Mouse (Mus musculus) gastrocnemius, postnatal 4 days (tissue): Measurements from ENCODE around the gene Aldh3a2. TPM values are rescaled to one million over a fixed set of nuclear protein-coding genes. Genes with fewer than 3 reads are reported as not detected.
"Not testable (repeated sequence)": the region's sequence is repeated elsewhere in the genome, so short reads cannot be mapped to it uniquely, and the experiment has no call there.

Source experiments
- DNase-seq, 2 experiments: peaks; one replicate each; pipeline ENCODE4 v3.0.0; 2021 to 2022; ENCODE audit warnings: low spot score in 2 of 2, mixed read lengths in 2 of 2
- total RNA-seq, 2 experiments: library from RNA; stranded (reverse); gene quantifications; 2 replicates each; pipeline ENCODE4 v1.2.3; 2021

Gene Aldh3a2
- total RNA-seq, 2 experiments from 2014 or later, result 33.8 to 36.4 TPM

DNA sequence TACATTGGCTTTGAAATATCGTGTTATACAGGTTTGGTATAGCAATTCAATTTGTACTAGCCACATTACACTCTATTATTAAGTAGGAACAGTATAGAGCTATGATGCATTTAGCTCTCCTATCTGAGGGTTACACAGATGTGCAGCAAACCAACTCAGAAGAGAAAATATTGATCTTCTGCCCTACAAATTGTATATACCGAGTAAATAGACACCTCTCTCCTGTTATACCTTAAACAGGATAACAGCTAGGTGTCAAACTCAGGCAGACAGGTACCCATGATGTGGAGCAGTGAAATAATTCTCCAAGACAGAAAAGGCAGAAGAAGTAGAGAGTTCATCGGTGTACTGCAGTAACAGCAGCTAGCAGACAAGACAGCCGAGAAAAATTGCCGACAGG lies 91.5 kb downstream of the Aldh3a2 start:
- no peak for DNase-seq

- peak; percentile 96 to 99 for DNase-seq
Observed at GRCm38 (mm10) chr11:61174821-61175658, 92.2 kb downstream of the Aldh3a2 start, which contains the start of gene Usp22. Gene Usp22 (minus strand): TSS chr11:61175055.

DNA sequence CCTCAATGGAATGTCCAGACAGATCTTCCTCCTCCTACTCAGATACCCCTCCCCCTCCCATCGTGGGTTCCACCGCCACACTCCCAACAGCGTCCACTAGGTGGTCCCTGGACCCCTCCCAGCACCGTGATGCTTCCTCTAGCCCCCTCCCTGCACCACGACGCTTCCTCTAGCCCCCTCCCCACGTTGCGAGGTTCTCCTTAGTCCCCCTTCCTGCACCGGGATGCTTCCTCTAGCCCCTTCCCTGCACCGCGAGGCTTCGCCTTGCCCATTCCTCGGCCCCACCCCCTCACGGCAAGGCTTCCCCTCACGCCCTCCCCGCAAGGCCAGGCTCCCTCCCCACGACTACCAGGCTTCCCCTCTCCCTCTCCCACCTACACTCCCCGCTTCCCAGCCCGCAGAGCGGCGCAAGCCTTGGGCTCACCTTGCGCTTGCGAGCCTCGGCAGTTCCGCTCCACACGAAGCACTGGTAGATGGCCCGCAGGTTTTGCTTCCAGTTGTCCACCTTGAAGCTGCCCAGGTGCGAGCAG lies 92.9 kb downstream of the Aldh3a2 start:
- peak; percentile 48 to 73 for DNase-seq

GRCm38 (mm10) chr11:61173477-61173876 lies 93.8 kb downstream of the Aldh3a2 start:
- DNase-seq, result not testable (repeated sequence)

Other genes with a start within 250 kb of the Aldh3a2 start
- 10 to 100 TPM; 13.7 to 16.4 TPM for gene Kcnj12, start 244.9 kb downstream of the Aldh3a2 start, total RNA-seq
- 1 to 10 TPM; 1.1 to 1.6 TPM for gene Tnfrsf13b, start 140.7 kb downstream of the Aldh3a2 start, total RNA-seq
- gene Usp22, start 92.4 kb downstream of the Aldh3a2 start, total RNA-seq, result 10 to 100 TPM; 53.1 to 54.8 TPM
- under 1 TPM; 0.41 to 0.56 TPM for gene Aldh3a1, start 59.9 kb downstream of the Aldh3a2 start, total RNA-seq
- not detected for gene Slc47a2, start 75.4 kb upstream of the Aldh3a2 start, total RNA-seq
- gene Slc47a1, start 110.9 kb upstream of the Aldh3a2 start, total RNA-seq, result 1 to 10 TPM; 2.5 to 3.4 TPM
- gene Rnf112, start 186.7 kb upstream of the Aldh3a2 start, total RNA-seq, result 1 to 10 TPM; 1.5 to 1.6 TPM
- 100 to 1,000 TPM; 303 to 330 TPM for gene Mfap4, start 218.0 kb upstream of the Aldh3a2 start, total RNA-seq
- 10 to 100 TPM; 20.2 TPM for gene Mapk7, start 226.9 kb upstream of the Aldh3a2 start, total RNA-seq
- 10 to 100 TPM in 1 of 2 experiments, 1 to 10 TPM in 1; 8.1 to 11.4 TPM for gene B9d1, start 237.7 kb upstream of the Aldh3a2 start, total RNA-seq